Mouse (Mus musculus): ENCODE data around the gene Hsp90ab1. TPM values are rescaled to one million over a fixed set of nuclear protein-coding genes. Genes with fewer than 3 reads are reported as not detected.
A peak's percentile ranks its signal among the peaks of the same experiment; 100 is the strongest.

Hsp90ab1 gene
- polyA plus RNA-seq, 1 experiment from 2014 or later, result 1,573 TPM

GRCm38 (mm10) chr17:45545278-45545961 is 27.7 kb downstream of the Hsp90ab1 start:
- no peak for ATAC-seq (ENCODE audit: insufficient number of reproducible peaks, insufficient read depth, low FRiP score, low read depth)
- Histone ChIP-seq H3K4me1 (ENCODE audit: control insufficient read depth, insufficient read depth, low read length) (0 out of 2 replicates have a peak, but pooled peaks cover 4% of the 10 kb centered on the region), H3K9me3 (ENCODE audit: control insufficient read depth, low read depth, low read length) (no peaks in the 10 kb centered on the region), H3K9ac (replicated peaks; ENCODE audit: low read depth, low read length) (no peak overlapping the region), H3K4me2 (replicated peaks; ENCODE audit: low read depth, low read length) (peak overlapping the region; percentile 39), H3K4me3 (ENCODE audit: low read depth, low read length) (peak overlapping the region; percentile 18; the same call in 1 of the 2 replicates), H3K36me3 (ENCODE audit: control insufficient read depth, insufficient read depth, low read length) (no peaks in the 10 kb centered on the region), H3K27me3 (ENCODE audit: control insufficient read depth, insufficient read depth, low read length) (peaks cover 40% of the 10 kb centered on the region), H3K27ac (ENCODE audit: low read length) (no peak overlapping the region)
- WGBS, result 16% methylated on average over 74 of the region's 74 CpGs

DNA sequence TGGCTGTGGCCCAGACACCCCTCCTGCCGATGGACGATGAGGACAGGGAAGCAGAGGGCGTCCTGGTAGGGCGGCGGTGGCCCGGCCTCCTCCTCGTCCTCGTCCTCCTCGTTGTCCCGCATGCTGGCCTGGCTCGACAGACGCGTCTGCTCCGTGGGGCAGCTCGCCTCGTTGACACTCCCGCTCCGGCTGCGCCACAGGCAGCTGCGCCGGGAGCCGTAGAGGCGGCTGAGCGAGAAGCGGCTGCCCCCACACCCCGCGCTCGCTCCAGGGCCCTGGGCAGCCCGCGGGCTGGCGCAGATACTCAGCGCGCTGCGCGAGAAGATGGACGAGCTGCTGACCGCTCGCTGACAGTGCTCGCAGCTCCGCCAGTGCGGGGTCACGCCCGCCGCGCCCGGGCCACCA is 28.2 kb downstream of the Hsp90ab1 start:
- Histone ChIP-seq H3K9ac (replicated peaks; ENCODE audit: low read depth, low read length) (no peak overlapping the region), H3K36me3 (ENCODE audit: control insufficient read depth, insufficient read depth, low read length) (no peaks in the 10 kb centered on the region), H3K4me2 (replicated peaks; ENCODE audit: low read depth, low read length) (peak overlapping the region; percentile 39), H3K4me3 (ENCODE audit: low read depth, low read length) (peak overlapping the region; percentile 18; the same call in 1 of the 2 replicates), H3K9me3 (ENCODE audit: control insufficient read depth, low read depth, low read length) (no peaks in the 10 kb centered on the region), H3K27me3 (ENCODE audit: control insufficient read depth, insufficient read depth, low read length) (peaks cover 40% of the 10 kb centered on the region), H3K27ac (ENCODE audit: low read length) (no peak overlapping the region), H3K4me1 (ENCODE audit: control insufficient read depth, insufficient read depth, low read length) (no peaks in the 10 kb centered on the region)
- no peak for ATAC-seq (ENCODE audit: insufficient number of reproducible peaks, insufficient read depth, low FRiP score, low read depth)
- 17% methylated on average over 46 of the region's 46 CpGs for WGBS

- H3K27me3 ChIP-seq (ENCODE audit: control insufficient read depth, insufficient read depth, low read length), result peaks cover 40% of the 10 kb centered on the region
- H3K4me2 ChIP-seq (replicated peaks; ENCODE audit: low read depth, low read length), result no peak overlapping the region
- H3K4me3 ChIP-seq (ENCODE audit: low read depth, low read length), result peak overlapping the region; percentile 18; the same call in 1 of the 2 replicates
Measured at GRCm38 (mm10) chr17:45544001-45544872, 28.8 kb downstream of the Hsp90ab1 start.

DNA sequence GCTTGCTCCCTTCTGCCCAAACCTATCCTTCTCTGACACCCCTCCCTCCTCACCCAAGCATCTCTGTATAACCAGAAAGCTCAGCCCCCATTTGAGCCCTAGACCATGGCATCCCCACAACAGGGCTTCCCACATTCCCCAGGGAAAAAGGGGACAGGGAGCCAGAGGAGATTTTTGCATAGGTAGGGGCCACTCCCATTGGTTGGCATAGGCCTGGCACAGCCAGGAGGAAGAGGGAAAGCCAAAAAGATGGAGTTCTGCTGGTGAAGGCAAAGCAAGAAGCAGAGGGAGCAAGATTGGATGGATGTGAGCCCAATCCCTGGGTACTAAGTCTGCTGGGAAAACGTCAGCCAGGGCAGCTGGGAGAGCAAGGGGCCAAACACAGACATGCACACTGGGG is 30.0 kb downstream of the Hsp90ab1 start:
- peaks cover 40% of the 10 kb centered on the region for H3K27me3 ChIP-seq (ENCODE audit: control insufficient read depth, insufficient read depth, low read length)
- ATAC-seq (ENCODE audit: insufficient number of reproducible peaks, insufficient read depth, low FRiP score, low read depth), result no peak

More at GRCm38 (mm10) chr17:45544001-45544872, 28.8 kb downstream of the Hsp90ab1 start:
- WGBS, result 20% methylated on average over 24 of the region's 24 CpGs
- Histone ChIP-seq H3K36me3 (ENCODE audit: control insufficient read depth, insufficient read depth, low read length) (no peaks in the 10 kb centered on the region), H3K9ac (replicated peaks; ENCODE audit: low read depth, low read length) (no peak overlapping the region), H3K9me3 (ENCODE audit: control insufficient read depth, low read depth, low read length) (no peaks in the 10 kb centered on the region), H3K27ac (ENCODE audit: low read length) (no peak overlapping the region), H3K4me1 (ENCODE audit: control insufficient read depth, insufficient read depth, low read length) (no peaks in the 10 kb centered on the region)
- ATAC-seq (ENCODE audit: insufficient number of reproducible peaks, insufficient read depth, low FRiP score, low read depth), result no peak

GRCm38 (mm10) chr17:45542705-45543104 is 30.4 kb downstream of the Hsp90ab1 start:
- Histone ChIP-seq H3K9ac (replicated peaks; ENCODE audit: low read depth, low read length) (no peak overlapping the region), H3K4me3 (ENCODE audit: low read depth, low read length) (no peak overlapping the region), H3K4me2 (replicated peaks; ENCODE audit: low read depth, low read length) (no peak overlapping the region), H3K36me3 (ENCODE audit: control insufficient read depth, insufficient read depth, low read length) (no peaks in the 10 kb centered on the region), H3K9me3 (ENCODE audit: control insufficient read depth, low read depth, low read length) (no peaks in the 10 kb centered on the region), H3K27me3 (ENCODE audit: control insufficient read depth, insufficient read depth, low read length) (peaks cover 40% of the 10 kb centered on the region), H3K4me1 (ENCODE audit: control insufficient read depth, insufficient read depth, low read length) (no peaks in the 10 kb centered on the region), H3K27ac (ENCODE audit: low read length) (no peak overlapping the region)
- WGBS, result 58% methylated on average over 2 of the region's 2 CpGs
- ATAC-seq (ENCODE audit: insufficient number of reproducible peaks, insufficient read depth, low FRiP score, low read depth), result no peak

More for the DNA sequence above, 30.0 kb downstream of the Hsp90ab1 start:
- WGBS, result 33% methylated on average over 1 of the region's 1 CpGs
- Histone ChIP-seq H3K4me1 (ENCODE audit: control insufficient read depth, insufficient read depth, low read length) (no peaks in the 10 kb centered on the region), H3K27ac (ENCODE audit: low read length) (no peak overlapping the region), H3K4me2 (replicated peaks; ENCODE audit: low read depth, low read length) (no peak overlapping the region), H3K9me3 (ENCODE audit: control insufficient read depth, low read depth, low read length) (no peaks in the 10 kb centered on the region), H3K9ac (replicated peaks; ENCODE audit: low read depth, low read length) (no peak overlapping the region), H3K36me3 (ENCODE audit: control insufficient read depth, insufficient read depth, low read length) (no peaks in the 10 kb centered on the region), H3K4me3 (ENCODE audit: low read depth, low read length) (no peak overlapping the region)

- H3K27ac ChIP-seq (ENCODE audit: low read length), result no peak overlapping the region
- no peak overlapping the region for H3K4me2 ChIP-seq (replicated peaks; ENCODE audit: low read depth, low read length)
- no peaks in the 10 kb centered on the region for H3K36me3 ChIP-seq (ENCODE audit: control insufficient read depth, insufficient read depth, low read length)
- no peaks in the 10 kb centered on the region for H3K4me1 ChIP-seq (ENCODE audit: control insufficient read depth, insufficient read depth, low read length)
- 31% methylated on average over 6 of the region's 6 CpGs for WGBS
- no peak overlapping the region for H3K9ac ChIP-seq (replicated peaks; ENCODE audit: low read depth, low read length)
- peaks cover 39% of the 10 kb centered on the region for H3K27me3 ChIP-seq (ENCODE audit: control insufficient read depth, insufficient read depth, low read length)
- no peak for ATAC-seq (ENCODE audit: insufficient number of reproducible peaks, insufficient read depth, low FRiP score, low read depth)
- H3K4me3 ChIP-seq (ENCODE audit: low read depth, low read length), result no peak overlapping the region
- no peaks in the 10 kb centered on the region for H3K9me3 ChIP-seq (ENCODE audit: control insufficient read depth, low read depth, low read length)
Measured at GRCm38 (mm10) chr17:45542129-45542528, 30.9 kb downstream of the Hsp90ab1 start.

GRCm38 (mm10) chr17:45539664-45540063 is 33.4 kb downstream of the Hsp90ab1 start:
- 77% methylated on average over 21 of the region's 21 CpGs for WGBS
- Histone ChIP-seq H3K9me3 (ENCODE audit: control insufficient read depth, low read depth, low read length) (no peaks in the 10 kb centered on the region), H3K36me3 (ENCODE audit: control insufficient read depth, insufficient read depth, low read length) (no peaks in the 10 kb centered on the region), H3K4me3 (ENCODE audit: low read depth, low read length) (no peak overlapping the region), H3K27ac (ENCODE audit: low read length) (no peak overlapping the region), H3K4me1 (ENCODE audit: control insufficient read depth, insufficient read depth, low read length) (no peaks in the 10 kb centered on the region), H3K9ac (replicated peaks; ENCODE audit: low read depth, low read length) (no peak overlapping the region), H3K27me3 (ENCODE audit: control insufficient read depth, insufficient read depth, low read length) (peaks cover 20% of the 10 kb centered on the region), H3K4me2 (replicated peaks; ENCODE audit: low read depth, low read length) (no peak overlapping the region)
- no peak for ATAC-seq (ENCODE audit: insufficient number of reproducible peaks, insufficient read depth, low FRiP score, low read depth)

- H3K4me3 ChIP-seq (ENCODE audit: low read depth, low read length), result no peak overlapping the region
- no peak overlapping the region for H3K9ac ChIP-seq (replicated peaks; ENCODE audit: low read depth, low read length)
- 53% methylated on average over 4 of the region's 4 CpGs for WGBS
- no peak overlapping the region for H3K27ac ChIP-seq (ENCODE audit: low read length)
- no peak for ATAC-seq (ENCODE audit: insufficient number of reproducible peaks, insufficient read depth, low FRiP score, low read depth)
- no peaks in the 10 kb centered on the region for H3K36me3 ChIP-seq (ENCODE audit: control insufficient read depth, insufficient read depth, low read length)
- no peaks in the 10 kb centered on the region for H3K9me3 ChIP-seq (ENCODE audit: control insufficient read depth, low read depth, low read length)
- H3K4me2 ChIP-seq (replicated peaks; ENCODE audit: low read depth, low read length), result no peak overlapping the region
- peaks cover 11% of the 10 kb centered on the region for H3K27me3 ChIP-seq (ENCODE audit: control insufficient read depth, insufficient read depth, low read length)
- no peaks in the 10 kb centered on the region for H3K4me1 ChIP-seq (ENCODE audit: control insufficient read depth, insufficient read depth, low read length)
Measured at GRCm38 (mm10) chr17:45538394-45538793, 34.7 kb downstream of the Hsp90ab1 start.

Data from stomach, embryonic 14.5 days (tissue).